Mouse (Mus musculus) erythroblast, embryonic 14.5 days (primary cell): ENCODE measurements around the gene Homer1.

Experiments used
- GATA1 ChIP-seq: IDR thresholded peaks from 2 replicates; pipeline ENCODE4 v1.6.1; 2012; ENCODE audit warnings: low read length, inconsistent platforms, mixed read lengths
- TAL1 ChIP-seq: IDR thresholded peaks from 3 replicates; pipeline ENCODE4 v1.6.1; 2012; ENCODE audit warnings: low read length, inconsistent platforms, mixed read lengths

DNA sequence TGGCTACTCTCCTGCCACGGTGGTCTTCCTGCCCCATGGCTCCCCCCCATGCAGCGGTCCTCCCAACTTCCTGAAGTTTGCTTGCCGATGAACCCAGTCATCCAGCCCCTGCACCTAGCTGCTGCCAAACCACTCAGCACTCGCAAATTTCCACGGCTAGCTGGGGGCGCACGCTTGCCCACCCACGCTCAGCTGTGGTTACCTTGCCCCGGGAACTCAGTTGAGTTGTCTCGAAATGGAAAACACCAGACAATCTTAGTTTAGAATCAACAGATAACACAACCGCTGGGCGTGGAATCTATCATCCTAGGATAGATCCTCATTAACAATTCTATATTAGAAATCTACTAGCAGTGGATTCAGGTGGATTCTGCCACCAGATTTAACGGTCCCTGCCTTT, 33.1 kb downstream of the Homer1 start:
- no peak for TF ChIP-seq TAL1
- TF ChIP-seq GATA1 = no peak
